Mouse (Mus musculus): ENCODE results near the gene Vmn1r113.
"Not testable (repeated sequence)": the region's sequence is repeated elsewhere in the genome, so short reads cannot be mapped to it uniquely, and the experiment has no call there.

Vmn1r113 gene

GRCm38 (mm10) chr7:20786985-20787384, at the start of gene Vmn1r113:
Gene Vmn1r113, plus strand, starts transcription at chr7:20787285.
- not testable (repeated sequence) for DNase-seq (ENCODE audit: low spot score)

- not testable (repeated sequence) for DNase-seq (ENCODE audit: low spot score)
Observed at GRCm38 (mm10) chr7:20770885-20771284, 16.2 kb upstream of the Vmn1r113 start, which contains the start of gene Vmn1r112. Gene Vmn1r112, plus strand, starts transcription at chr7:20771185.

DNA sequence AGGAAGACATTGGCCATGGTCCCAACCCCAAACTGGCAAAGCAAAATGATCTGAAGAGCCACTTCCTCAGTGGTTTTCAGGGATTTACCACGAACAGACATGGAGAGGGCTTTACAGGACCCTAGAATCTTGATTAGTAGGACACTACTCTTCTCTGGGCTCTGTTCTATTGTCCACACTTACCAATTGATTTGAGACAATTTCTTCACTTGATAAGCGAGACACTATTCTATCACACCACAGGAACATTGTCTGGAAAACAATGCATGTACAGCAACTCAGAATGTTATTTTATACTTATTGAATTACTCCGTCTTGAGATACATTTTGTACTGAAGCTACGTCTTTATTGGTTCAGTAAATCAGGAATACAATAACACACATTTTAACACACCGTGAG, 25.0 kb downstream of the Vmn1r113 start, which contains the start of gene Vmn1r114:
TSS of gene Vmn1r114 (minus strand) at position 101 of the 400 bp plus-strand sequence.
- DNase-seq (ENCODE audit: low spot score), result not testable (repeated sequence)
